Mouse (Mus musculus): Measurements from ENCODE around the gene Scaper.

DNA sequence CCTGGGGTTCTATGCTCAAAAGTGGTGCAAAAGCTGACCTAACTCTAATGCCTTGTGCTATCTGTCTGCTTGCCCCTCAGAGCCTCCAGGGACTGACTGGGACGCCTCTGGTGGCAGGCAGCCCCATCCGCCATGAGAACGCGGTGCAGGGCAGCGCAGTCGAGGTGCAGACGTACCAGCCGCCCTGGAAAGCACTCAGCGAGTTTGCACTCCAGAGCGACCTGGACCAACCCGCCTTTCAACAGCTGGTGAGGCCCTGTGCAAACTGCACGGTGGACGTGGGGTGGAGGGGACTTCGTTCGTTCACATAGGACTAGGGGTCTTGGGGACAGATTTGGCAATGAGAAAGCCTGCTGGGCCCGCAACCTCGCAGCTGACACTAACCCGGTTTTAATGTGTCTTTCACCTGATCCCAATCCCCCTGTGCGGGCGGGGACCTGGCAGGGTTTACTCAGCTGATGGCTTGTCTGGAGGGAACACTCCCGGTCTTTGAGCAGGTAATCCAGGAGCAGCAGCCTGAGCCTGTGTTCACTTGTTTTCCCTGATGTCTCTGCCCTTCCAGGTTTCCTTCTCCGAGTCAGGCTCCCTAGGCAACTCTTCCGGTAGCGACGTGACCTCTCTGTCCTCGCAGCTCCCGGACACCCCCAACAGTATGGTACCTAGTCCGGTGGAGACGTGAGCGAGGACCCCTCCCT is 392.9 kb downstream of the Scaper start:
- no peak for TF ChIP-seq CTCF (IDR thresholded peaks at IDR 0.05; ENCODE audit: extremely low read depth, insufficient read depth, insufficient read length, insufficient replicate concordance)
- no peak for TF ChIP-seq POLR2A (IDR thresholded peaks at IDR 0.05; ENCODE audit: low read depth, low read length)

Data from spleen, adult 2 months (tissue).